In the genomic region with DNA sequence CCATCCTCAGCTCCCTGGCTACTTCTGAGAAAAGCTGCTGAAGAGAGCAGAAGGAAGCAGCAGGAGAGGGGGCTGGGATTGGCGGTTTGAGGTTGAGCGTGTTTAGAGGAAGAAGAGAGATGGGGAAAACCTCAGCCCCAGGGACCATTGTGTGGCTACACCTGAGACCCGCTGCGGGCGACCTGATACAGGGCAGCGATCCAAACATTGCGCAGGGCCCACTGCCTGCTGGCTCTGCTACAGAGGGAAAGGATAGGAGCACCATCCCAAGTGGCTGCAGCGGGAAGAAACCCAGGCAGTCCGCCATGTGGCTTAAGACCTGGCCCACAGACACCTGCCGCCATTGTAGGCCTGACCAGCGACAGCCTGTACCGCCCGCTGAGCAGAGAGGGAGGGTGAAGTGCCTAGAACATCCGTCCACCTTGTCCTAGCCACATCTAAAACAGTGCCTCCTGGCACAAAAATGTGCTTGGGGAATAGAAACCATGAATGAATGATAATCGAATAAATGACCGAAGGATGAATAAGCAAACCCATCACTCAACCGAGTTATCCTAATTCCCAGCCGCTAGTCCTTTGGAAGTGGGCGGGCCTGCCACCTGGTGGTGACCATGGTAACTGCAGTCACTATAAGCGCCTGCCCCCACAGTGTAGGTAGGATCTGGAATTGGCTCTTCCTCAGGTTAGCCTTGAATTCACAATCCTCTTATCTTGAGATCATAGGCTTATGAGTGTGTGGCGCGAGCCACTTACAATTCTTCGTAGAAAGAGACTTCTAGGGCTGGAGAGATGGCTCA, we compare ENCODE assay signal across 9 mouse cellular contexts. TPM values are rescaled to one million over a fixed set of nuclear protein-coding genes. Genes with fewer than 3 reads are reported as not detected.
DNase-seq lines count a peak whose midpoint lies in the region; ATAC-seq and TF ChIP-seq lines count a peak whose summit lies in the region.
"Had no signal": no experiment of that assay in that cellular context is flagged by ENCODE, and none has a peak within 500 bp of the region (broad histone marks: within the 10 kb centered on the region; RNA-seq: fewer than 3 reads in every experiment).

No protein-coding gene starts in this region.

- H3K9ac ChIP-seq in ES-Bruce4 (ENCODE audit: low read depth, poor library complexity, severe bottlenecking), result peak overlapping the region; percentile 51
- H3K9ac ChIP-seq in heart, embryonic 12.5 days, result no peak overlapping the region
- no peak overlapping the region for H3K9ac ChIP-seq in kidney, embryonic 16.5 days (replicated peaks; ENCODE audit: low read length)
- no peak overlapping the region for H3K9ac ChIP-seq in liver, embryonic 14.5 days (replicated peaks)
- no peak overlapping the region for H3K9ac ChIP-seq in neural tube, embryonic 14.5 days (replicated peaks; ENCODE audit: low read depth, low read length)
- H3K9ac ChIP-seq: limb, embryonic 15.5 days had no signal

- no peak for TF ChIP-seq EP300 in ES-Bruce4 (IDR thresholded peaks at IDR 0.05; ENCODE audit: insufficient read depth, low read depth, low read length)
- no peak for TF ChIP-seq EP300 in liver, embryonic 14.5 days (IDR thresholded peaks at IDR 0.05; ENCODE audit: low read depth)

- H3K4me2 ChIP-seq in heart, embryonic 12.5 days, result peak overlapping the region; percentile 12; the same call in 1 of the 2 replicates
- H3K4me2 ChIP-seq in kidney, embryonic 16.5 days (replicated peaks; ENCODE audit: low read depth, low read length), result no peak overlapping the region
- no peak overlapping the region for H3K4me2 ChIP-seq in liver, embryonic 14.5 days (ENCODE audit: low read depth)
- no peak overlapping the region for H3K4me2 ChIP-seq in neural tube, embryonic 14.5 days (ENCODE audit: low read depth, low read length)
- H3K4me2 ChIP-seq: limb, embryonic 15.5 days had no signal

- no peaks in the 10 kb centered on the region for H3K9me3 ChIP-seq in ES-Bruce4 (replicated peaks; ENCODE audit: control insufficient read depth, insufficient read depth, low read length, poor library complexity, severe bottlenecking)
- 0 out of 2 replicates have a peak, but pooled peaks cover 3% of the 10 kb centered on the region for H3K9me3 ChIP-seq in heart, embryonic 12.5 days (replicated peaks)
- peaks cover 6% of the 10 kb centered on the region; the same call in 1 of the 2 replicates for H3K9me3 ChIP-seq in kidney, embryonic 16.5 days (ENCODE audit: low read length)
- H3K9me3 ChIP-seq in liver, embryonic 14.5 days (ENCODE audit: control insufficient read depth, low read length), result no peaks in the 10 kb centered on the region
- no peaks in the 10 kb centered on the region for H3K9me3 ChIP-seq in neural tube, embryonic 14.5 days (ENCODE audit: control insufficient read depth, low read length)
- H3K9me3 ChIP-seq: limb, embryonic 15.5 days had no signal

- peak; percentile 92 for TF ChIP-seq CTCF in ES-Bruce4 (IDR thresholded peaks at IDR 0.05; ENCODE audit: low read depth, low read length)
- TF ChIP-seq CTCF in bone marrow, adult 2 months (IDR thresholded peaks at IDR 0.05; ENCODE audit: control insufficient read depth, insufficient read depth, low read length), result peak; percentile 86
- peak; percentile 95 for TF ChIP-seq CTCF in liver, embryonic 14.5 days (IDR thresholded peaks at IDR 0.05; ENCODE audit: low read depth)
- peak; percentile 67; the same call in 1 of the 2 replicates for TF ChIP-seq CTCF in thymus, adult 2 months (IDR thresholded peaks at IDR 0.05; ENCODE audit: borderline replicate concordance, control insufficient read depth, extremely low read depth, insufficient read depth, low read length, poor library complexity)

- DNase-seq in liver, embryonic 14.5 days (ENCODE audit: low read depth in 3 of 3, low spot score in 3 of 3), result peak in 2 of 3 experiments; percentile 24 to 28
- DNase-seq in thymus, adult 2 months, result peak; percentile 70

- peak; percentile 90 for ATAC-seq in erythroblast, adult 5-6 weeks (replicated peaks; ENCODE audit: low FRiP score, poor library complexity, severe bottlenecking)
- ATAC-seq in heart, embryonic 12.5 days (ENCODE audit: insufficient number of reproducible peaks, low FRiP score), result no peak
- ATAC-seq in kidney, embryonic 16.5 days (ENCODE audit: low FRiP score, low TSS enrichment), result peak; percentile 25; the same call in 1 of the 2 replicates
- ATAC-seq in liver, embryonic 14.5 days (ENCODE audit: insufficient read depth), result no peak
- peak; percentile 69; the same call in 1 of the 2 replicates for ATAC-seq in neural tube, embryonic 14.5 days (ENCODE audit: low read depth)

- peaks cover 1% of the 10 kb centered on the region for H3K4me1 ChIP-seq in ES-Bruce4 (ENCODE audit: control insufficient read depth, insufficient read depth, low read length)
- no peaks in the 10 kb centered on the region for H3K4me1 ChIP-seq in bone marrow, adult 2 months (ENCODE audit: control insufficient read depth, insufficient read depth, low read length)
- peaks cover 29% of the 10 kb centered on the region for H3K4me1 ChIP-seq in heart, embryonic 12.5 days (replicated peaks)
- H3K4me1 ChIP-seq in kidney, embryonic 16.5 days (ENCODE audit: insufficient read depth, low read length), result peaks cover 33% of the 10 kb centered on the region
- peaks cover 0 to 5% of the 10 kb centered on the region in 2 experiments; a peak in 2 of 4 replicates for H3K4me1 ChIP-seq in liver, embryonic 14.5 days (replicated peaks; ENCODE audit: control insufficient read depth in 2 of 2, insufficient read depth in 2 of 2, low read length in 1 of 2)
- no peaks in the 10 kb centered on the region for H3K4me1 ChIP-seq in neural tube, embryonic 14.5 days (ENCODE audit: control insufficient read depth, insufficient read depth, low read length)
- H3K4me1 ChIP-seq in thymus, adult 2 months (replicated peaks; ENCODE audit: control insufficient read depth, insufficient read depth, low read length), result no peaks in the 10 kb centered on the region

- no peaks in the 10 kb centered on the region for H3K27me3 ChIP-seq in ES-Bruce4 (ENCODE audit: control insufficient read depth, insufficient read depth, low read length, poor library complexity, severe bottlenecking)
- 0 out of 2 replicates have a peak, but pooled peaks cover 5% of the 10 kb centered on the region for H3K27me3 ChIP-seq in heart, embryonic 12.5 days (replicated peaks)
- H3K27me3 ChIP-seq in kidney, embryonic 16.5 days (ENCODE audit: insufficient read depth, low read length), result no peaks in the 10 kb centered on the region
- H3K27me3 ChIP-seq in liver, embryonic 14.5 days (ENCODE audit: control insufficient read depth, insufficient read depth, low read length), result peaks cover 14% of the 10 kb centered on the region
- no peaks in the 10 kb centered on the region for H3K27me3 ChIP-seq in neural tube, embryonic 14.5 days (ENCODE audit: control insufficient read depth, insufficient read depth, low read length)
- H3K27me3 ChIP-seq in thymus, adult 2 months (ENCODE audit: control insufficient read depth, insufficient read depth, low read length), result peaks cover 2% of the 10 kb centered on the region; the same call in 1 of the 2 replicates

- H3K36me3 ChIP-seq in ES-Bruce4 (ENCODE audit: control insufficient read depth, insufficient read depth, low read length, poor library complexity, severe bottlenecking), result no peaks in the 10 kb centered on the region
- no peaks in the 10 kb centered on the region for H3K36me3 ChIP-seq in heart, embryonic 12.5 days
- no peaks in the 10 kb centered on the region for H3K36me3 ChIP-seq in kidney, embryonic 16.5 days (ENCODE audit: insufficient read depth, low read length)
- no peaks in the 10 kb centered on the region for H3K36me3 ChIP-seq in liver, embryonic 14.5 days (replicated peaks; ENCODE audit: control insufficient read depth, insufficient read depth, low read depth)
- H3K36me3 ChIP-seq in neural tube, embryonic 14.5 days (ENCODE audit: control insufficient read depth, insufficient read depth, low read length), result no peaks in the 10 kb centered on the region
- no peaks in the 10 kb centered on the region for H3K36me3 ChIP-seq in thymus, adult 2 months (ENCODE audit: control insufficient read depth, insufficient read depth, low read length)
- H3K36me3 ChIP-seq: limb, embryonic 15.5 days had no signal

- TF ChIP-seq POLR2A in ES-Bruce4 (IDR thresholded peaks at IDR 0.05; ENCODE audit: insufficient read depth, low read length), result no peak
- no peak for TF ChIP-seq POLR2A in bone marrow, adult 2 months (IDR thresholded peaks at IDR 0.05; ENCODE audit: borderline replicate concordance, control insufficient read depth, low read depth, low read length)
- no peak for TF ChIP-seq POLR2A in thymus, adult 2 months (IDR thresholded peaks at IDR 0.05; ENCODE audit: control insufficient read depth, extremely low read depth, insufficient read depth, low read length, poor library complexity)

- peak overlapping the region; percentile 36 for H3K4me3 ChIP-seq in ES-Bruce4 (ENCODE audit: low read depth, low read length)
- no peak overlapping the region for H3K4me3 ChIP-seq in bone marrow, adult 2 months (replicated peaks; ENCODE audit: control insufficient read depth, low read depth, low read length)
- H3K4me3 ChIP-seq in heart, embryonic 12.5 days, result no peak overlapping the region
- no peak overlapping the region for H3K4me3 ChIP-seq in kidney, embryonic 16.5 days (ENCODE audit: low read length)
- no peak overlapping the region for H3K4me3 ChIP-seq in liver, embryonic 14.5 days (ENCODE audit: insufficient read depth in 1 of 2, low read depth in 2 of 2, low read length in 2 of 2)
- H3K4me3 ChIP-seq in neural tube, embryonic 14.5 days (ENCODE audit: low read depth, low read length), result no peak overlapping the region
- no peak overlapping the region for H3K4me3 ChIP-seq in thymus, adult 2 months (ENCODE audit: control insufficient read depth, insufficient read depth, low read length)
- H3K4me3 ChIP-seq: limb, embryonic 15.5 days had no signal

- H3K27ac ChIP-seq in ES-Bruce4 (ENCODE audit: insufficient read depth, low read length), result 0 out of 2 replicates have a peak overlapping the region, but pooled peaks have one; percentile 4
- no peak overlapping the region for H3K27ac ChIP-seq in bone marrow, adult 2 months (ENCODE audit: control insufficient read depth, insufficient read depth, low read depth, low read length, poor library complexity)
- H3K27ac ChIP-seq in heart, embryonic 12.5 days (ENCODE audit: poor library complexity, severe bottlenecking), result no peak overlapping the region
- peak overlapping the region; percentile 17; the same call in 1 of the 2 replicates for H3K27ac ChIP-seq in kidney, embryonic 16.5 days (ENCODE audit: low read length)
- no peak overlapping the region for H3K27ac ChIP-seq in liver, embryonic 14.5 days
- no peak overlapping the region for H3K27ac ChIP-seq in neural tube, embryonic 14.5 days (ENCODE audit: low read depth, low read length)
- no peak overlapping the region for H3K27ac ChIP-seq in thymus, adult 2 months (ENCODE audit: control insufficient read depth, insufficient read depth, low read length)
- H3K27ac ChIP-seq: limb, embryonic 15.5 days had no signal

- WGBS in bone marrow, adult 2 months, result 5% methylated on average over 23 of the region's 23 CpGs
- 30% methylated on average over 23 of the region's 23 CpGs for WGBS in heart, embryonic 12.5 days
- WGBS in kidney, embryonic 16.5 days, result 40% methylated on average over 23 of the region's 23 CpGs
- WGBS in liver, embryonic 14.5 days (ENCODE audit: insufficient replicate concordance), result 25% methylated on average over 23 of the region's 23 CpGs
- WGBS in neural tube, embryonic 14.5 days, result 38% methylated on average over 23 of the region's 23 CpGs
- WGBS in thymus, adult 2 months, result 2% methylated on average over 23 of the region's 23 CpGs

RNA-seq across cellular contexts. Expression of gene Dlx3, which starts 13.3 kb away (rescaled TPM):
- polyA plus RNA-seq in ES-Bruce4 (2011; ENCODE audit: insufficient read depth, insufficient read length, low read depth, missing spikeins), result 9.9 and 11.3 TPM in 2 replicates
- polyA plus RNA-seq in bone marrow, adult 2 months (2011; ENCODE audit: insufficient read depth, insufficient read length, low replicate concordance, missing spikeins), result 0.57 TPM in 1 of 2 replicates, not detected in the other
- total RNA-seq in erythroblast, adult 5-6 weeks (2015; ENCODE audit: low replicate concordance), result not detected in 2 replicates
- not detected in 2 replicates for total RNA-seq in erythroblast, adult 5-6 weeks (2017; ENCODE audit: low replicate concordance)
- 0.12 and 0.41 TPM in 2 replicates for polyA plus RNA-seq in heart, embryonic 12.5 days (2016; fragmentation: Nextera tagmentation; extraction: Ambion mirVana)
- polyA plus RNA-seq in kidney, embryonic 16.5 days (2015; fragmentation: Nextera tagmentation; extraction: Ambion mirVana), result 1.1 TPM in 2 replicates
- polyA plus RNA-seq in liver, embryonic 14.5 days (2012; rRNA removed), result 0.01 TPM in 1 of 2 replicates, not detected in the other
- not detected in 2 replicates for polyA plus RNA-seq in liver, embryonic 14.5 days (2014; fragmentation: Nextera tagmentation; extraction: Ambion mirVana)
- 0.23 TPM in 1 of 2 replicates, not detected in the other for polyA plus RNA-seq in neural tube, embryonic 14.5 days (2014; fragmentation: Nextera tagmentation; extraction: Ambion mirVana)
- 0.91 and 1.0 TPM in 2 replicates for polyA plus RNA-seq in thymus, adult 2 months (2012; rRNA removed)

RNA-seq across cellular contexts. Expression of gene Itga3, which starts 30.0 kb away (rescaled TPM):
- 86.4 and 92.1 TPM in 2 replicates for polyA plus RNA-seq in ES-Bruce4 (2011; ENCODE audit: insufficient read depth, insufficient read length, low read depth, missing spikeins)
- polyA plus RNA-seq in bone marrow, adult 2 months (2011; ENCODE audit: insufficient read depth, insufficient read length, low replicate concordance, missing spikeins), result 0.27 and 2.1 TPM in 2 replicates
- not detected in 2 replicates for total RNA-seq in erythroblast, adult 5-6 weeks (2015; ENCODE audit: low replicate concordance)
- total RNA-seq in erythroblast, adult 5-6 weeks (2017; ENCODE audit: low replicate concordance), result not detected in 2 replicates
- 11.8 and 12.1 TPM in 2 replicates for polyA plus RNA-seq in heart, embryonic 12.5 days (2016; fragmentation: Nextera tagmentation; extraction: Ambion mirVana)
- 25.5 and 25.8 TPM in 2 replicates for polyA plus RNA-seq in kidney, embryonic 16.5 days (2015; fragmentation: Nextera tagmentation; extraction: Ambion mirVana)
- polyA plus RNA-seq in liver, embryonic 14.5 days (2012; rRNA removed), result 1.7 and 2.0 TPM in 2 replicates
- polyA plus RNA-seq in liver, embryonic 14.5 days (2014; fragmentation: Nextera tagmentation; extraction: Ambion mirVana), result 1.5 and 1.9 TPM in 2 replicates
- 13.8 and 13.9 TPM in 2 replicates for polyA plus RNA-seq in neural tube, embryonic 14.5 days (2014; fragmentation: Nextera tagmentation; extraction: Ambion mirVana)
- 17.0 and 17.1 TPM in 2 replicates for polyA plus RNA-seq in thymus, adult 2 months (2012; rRNA removed)

RNA-seq across cellular contexts. Expression of gene Dlx4, which starts 39.4 kb away (rescaled TPM):
- 0.96 and 2.0 TPM in 2 replicates for polyA plus RNA-seq in ES-Bruce4 (2011; ENCODE audit: insufficient read depth, insufficient read length, low read depth, missing spikeins)
- not detected in 2 replicates for polyA plus RNA-seq in bone marrow, adult 2 months (2011; ENCODE audit: insufficient read depth, insufficient read length, low replicate concordance, missing spikeins)
- total RNA-seq in erythroblast, adult 5-6 weeks (2015; ENCODE audit: low replicate concordance), result not detected in 2 replicates
- total RNA-seq in erythroblast, adult 5-6 weeks (2017; ENCODE audit: low replicate concordance), result 0.70 TPM in 1 of 2 replicates, not detected in the other
- polyA plus RNA-seq in heart, embryonic 12.5 days (2016; fragmentation: Nextera tagmentation; extraction: Ambion mirVana), result 0.14 TPM in 1 of 2 replicates, not detected in the other
- 0.08 TPM in 1 of 2 replicates, not detected in the other for polyA plus RNA-seq in kidney, embryonic 16.5 days (2015; fragmentation: Nextera tagmentation; extraction: Ambion mirVana)
- 0.06 and 0.09 TPM in 2 replicates for polyA plus RNA-seq in liver, embryonic 14.5 days (2012; rRNA removed)
- polyA plus RNA-seq in liver, embryonic 14.5 days (2014; fragmentation: Nextera tagmentation; extraction: Ambion mirVana), result not detected in 2 replicates
- not detected in 2 replicates for polyA plus RNA-seq in neural tube, embryonic 14.5 days (2014; fragmentation: Nextera tagmentation; extraction: Ambion mirVana)
- polyA plus RNA-seq in thymus, adult 2 months (2012; rRNA removed), result 0.23 and 0.34 TPM in 2 replicates

Comparison
In these comparisons a context has a peak if more than half of its experiments do, and no peak if none do; other contexts are left out.
1. H3K27ac ChIP-seq: peak in ES-Bruce4 (single experiment) and kidney, embryonic 16.5 days (single experiment); none in bone marrow, adult 2 months (single experiment), heart, embryonic 12.5 days (single experiment), liver, embryonic 14.5 days (single experiment), neural tube, embryonic 14.5 days (single experiment) and thymus, adult 2 months (single experiment).
2. ATAC-seq: peak in erythroblast, adult 5-6 weeks (single experiment), kidney, embryonic 16.5 days (single experiment) and neural tube, embryonic 14.5 days (single experiment); none in heart, embryonic 12.5 days (single experiment) and liver, embryonic 14.5 days (single experiment).
3. Peak in every context shown above with its lines, with median percentiles within 50 percentile points of each other: CTCF ChIP-seq.